8 mouse cellular contexts compared by ENCODE assay signal in genomic region chr14:31337947-31338346, GRCm38 (mm10). TPM values are rescaled to one million over a fixed set of nuclear protein-coding genes. Genes with fewer than 3 reads are reported as not detected.
DNase-seq lines count a peak whose midpoint lies in the region; ATAC-seq and TF ChIP-seq lines count a peak whose summit lies in the region.

No protein-coding gene starts in this region.

- peaks cover 4% of the 10 kb centered on the region for H3K36me3 ChIP-seq in heart, adult 2 months (ENCODE audit: control insufficient read depth, insufficient read depth, low read length)
- H3K36me3 ChIP-seq in forebrain, embryonic 16.5 days (ENCODE audit: control insufficient read depth, insufficient read depth) = peaks cover 3% of the 10 kb centered on the region
- peaks cover 12% of the 10 kb centered on the region for H3K36me3 ChIP-seq in liver, embryonic 15.5 days (replicated peaks)

- peak overlapping the region; percentile 63 for H3K4me2 ChIP-seq in forebrain, embryonic 16.5 days (ENCODE audit: low read length)
- peak overlapping the region; percentile 78 for H3K4me2 ChIP-seq in liver, embryonic 15.5 days

- no peaks in the 10 kb centered on the region for H3K27me3 ChIP-seq in heart, adult 2 months (ENCODE audit: control insufficient read depth, insufficient read depth, low read length)
- H3K27me3 ChIP-seq in forebrain, embryonic 16.5 days (replicated peaks; ENCODE audit: control insufficient read depth, insufficient read depth, low read length) = no peaks in the 10 kb centered on the region
- H3K27me3 ChIP-seq in liver, embryonic 15.5 days = no peaks in the 10 kb centered on the region

- H3K4me1 ChIP-seq in heart, adult 2 months (ENCODE audit: control insufficient read depth, insufficient read depth, low read length) = peaks cover 1% of the 10 kb centered on the region; the same call in 1 of the 2 replicates
- peaks cover 19% of the 10 kb centered on the region for H3K4me1 ChIP-seq in forebrain, embryonic 16.5 days (replicated peaks; ENCODE audit: control insufficient read depth, insufficient read depth, low read length)
- peaks cover 26% of the 10 kb centered on the region for H3K4me1 ChIP-seq in liver, embryonic 15.5 days (replicated peaks)

- peaks cover 2% of the 10 kb centered on the region; the same call in 1 of the 2 replicates for H3K79me2 ChIP-seq in heart, adult 2 months (replicated peaks; ENCODE audit: control insufficient read depth, insufficient read depth, low read length)

- H3K27ac ChIP-seq in heart, adult 2 months = no peak overlapping the region
- no peak overlapping the region for H3K27ac ChIP-seq in forebrain, embryonic 16.5 days (ENCODE audit: low read length)
- no peak overlapping the region for H3K27ac ChIP-seq in liver, embryonic 15.5 days (replicated peaks)

- H3K9me3 ChIP-seq in forebrain, embryonic 16.5 days (ENCODE audit: control insufficient read depth, low read length) = no peaks in the 10 kb centered on the region
- H3K9me3 ChIP-seq in liver, embryonic 15.5 days (replicated peaks) = no peaks in the 10 kb centered on the region

- intact Hi-C loops in heart, adult 2 months (cut with DNase I) = loop anchor here (5.0 kb wide), 2 partner anchors 86 to 131 kb away; partner anchors contain the start of genes Bap1, Phf7 and Tnnc1
- intact Hi-C loops in left cerebral cortex, postnatal 25 days (cut with DNase I) = loop anchor here (5.0 kb wide), 2 partner anchors 71 to 121 kb away; partner anchors contain the start of genes Nisch and Sema3g

- peak overlapping the region; percentile 97; the same call in 1 of the 2 replicates for H3K4me3 ChIP-seq in heart, adult 2 months
- peak overlapping the region; percentile 84 for H3K4me3 ChIP-seq in forebrain, embryonic 16.5 days (replicated peaks; ENCODE audit: low read length)
- H3K4me3 ChIP-seq in liver, embryonic 15.5 days (replicated peaks) = peak overlapping the region; percentile 81

- no peak for ATAC-seq in forebrain, embryonic 16.5 days
- no peak for ATAC-seq in liver, embryonic 15.5 days (ENCODE audit: insufficient read depth)

- no peak for TF ChIP-seq CTCF in heart, adult 2 months (IDR thresholded peaks at IDR 0.05)

- no peak for TF ChIP-seq POLR2A in heart, adult 2 months (IDR thresholded peaks at IDR 0.05; ENCODE audit: insufficient read depth, low read depth, low read length)

- no peak for TF ChIP-seq EP300 in heart, adult 2 months (IDR thresholded peaks at IDR 0.05; ENCODE audit: insufficient read depth, low read depth, low read length)

- no peak for DNase-seq in heart, adult 2 months
- no peak for DNase-seq in heart, adult 18-20 months
- peak; percentile 58 for DNase-seq in A20 (ENCODE audit: low read depth, low spot score)
- no peak for DNase-seq in adrenal gland, postnatal 25 days
- no peak for DNase-seq in kidney, postnatal 25 days
- no peak for DNase-seq in left cerebral cortex, postnatal 25 days (ENCODE audit: low spot score in 2 of 2)

- H3K9ac ChIP-seq in heart, adult 2 months (ENCODE audit: low read depth, low read length) = peak overlapping the region; percentile 38; the same call in 1 of the 2 replicates
- no peak overlapping the region for H3K9ac ChIP-seq in forebrain, embryonic 16.5 days (replicated peaks; ENCODE audit: low read depth, low read length)
- H3K9ac ChIP-seq in liver, embryonic 15.5 days = peak overlapping the region; percentile 25; the same call in 1 of the 2 replicates

RNA-seq across cellular contexts. Expression of gene Capn7, which starts 1.5 kb away (rescaled TPM):
- total RNA-seq in heart, adult 2 months (2021) = 10 to 100 TPM; 29.6 to 32.5 TPM
- 15.3 and 30.1 TPM in 2 replicates for polyA plus RNA-seq in heart, adult 2 months (2012; rRNA removed)
- 10 to 100 TPM; 32.4 to 33.2 TPM for total RNA-seq in heart, adult 18-20 months (2021)
- polyA plus RNA-seq in forebrain, embryonic 16.5 days (2015; fragmentation: Nextera tagmentation; extraction: Ambion mirVana) = 69.9 and 74.6 TPM in 2 replicates
- polyA plus RNA-seq in liver, embryonic 15.5 days (2015; fragmentation: Nextera tagmentation; extraction: Ambion mirVana) = 16.4 and 16.8 TPM in 2 replicates
- 51.2 and 51.7 TPM in 2 replicates for total RNA-seq in adrenal gland, postnatal 25 days (2021)
- 10 to 100 TPM; 35.6 to 37.2 TPM for total RNA-seq in left cerebral cortex, postnatal 25 days (2021)

RNA-seq across cellular contexts. Expression of gene Dnah1, which starts 14.3 kb away (rescaled TPM):
- under 1 TPM; 0.02 to 0.05 TPM for total RNA-seq in heart, adult 2 months (2021)
- 0.03 and 0.41 TPM in 2 replicates for polyA plus RNA-seq in heart, adult 2 months (2012; rRNA removed)
- total RNA-seq in heart, adult 18-20 months (2021) = under 1 TPM; 0.02 to 0.23 TPM
- polyA plus RNA-seq in forebrain, embryonic 16.5 days (2015; fragmentation: Nextera tagmentation; extraction: Ambion mirVana) = 3.5 and 3.8 TPM in 2 replicates
- polyA plus RNA-seq in liver, embryonic 15.5 days (2015; fragmentation: Nextera tagmentation; extraction: Ambion mirVana) = 0.09 and 0.14 TPM in 2 replicates
- total RNA-seq in adrenal gland, postnatal 25 days (2021) = 1.0 and 1.6 TPM in 2 replicates
- total RNA-seq in left cerebral cortex, postnatal 25 days (2021) = 1 to 10 TPM; 4.1 to 4.7 TPM
